Mouse (Mus musculus) liver, embryonic 14.5 days (tissue): Measurements from ENCODE around the gene Gm20441.

Source experiments
- CTCF ChIP-seq: IDR thresholded peaks from 2 replicates; pipeline ENCODE4 v1.5.1; 2016; ENCODE audit warnings: antibody characterized with exemption, low read depth, control low read depth
- EP300 ChIP-seq: IDR thresholded peaks from 2 replicates; pipeline ENCODE4 v1.6.1; 2016; ENCODE audit warnings: antibody characterized with exemption, low read depth

DNA sequence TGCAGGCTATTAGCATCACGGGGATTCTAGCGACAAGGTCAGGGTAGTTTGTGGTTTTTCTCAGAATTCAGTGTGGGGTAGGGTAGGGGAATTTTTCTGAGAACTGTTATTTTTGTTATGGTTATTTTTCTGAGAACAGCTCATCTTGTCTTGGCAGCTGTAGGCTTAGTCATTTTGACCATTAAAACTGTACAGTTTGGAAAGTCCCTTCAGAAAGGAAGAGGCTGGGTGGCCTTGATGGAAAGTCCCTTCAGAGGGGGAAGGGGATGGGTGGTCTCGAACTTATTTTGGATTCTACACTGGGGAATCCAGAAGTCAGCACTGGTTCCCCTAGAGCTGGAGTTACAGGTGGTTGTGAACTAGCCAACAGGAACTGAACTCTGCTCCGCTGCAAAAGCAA is 43.8 kb upstream of the Gm20441 start:
- no peak for TF ChIP-seq CTCF
- no peak for TF ChIP-seq EP300
